Mouse (Mus musculus) granulocyte monocyte progenitor cell, adult 5-6 weeks (primary cell): Measurements from ENCODE around the gene 4930558C23Rik. TPM values are rescaled to one million over a fixed set of nuclear protein-coding genes. Genes with fewer than 3 reads are reported as not detected.
"Not testable (repeated sequence)": the region's sequence is repeated elsewhere in the genome, so short reads cannot be mapped to it uniquely, and the experiment has no call there.

Experiments used
- ATAC-seq: replicated peaks from 2 replicates; pipeline ENCODE4 v1.8.0; 2016; ENCODE audit warnings: mild to moderate bottlenecking, moderate TSS enrichment, inconsistent platforms; ENCODE audit not compliant: poor library complexity, severe bottlenecking
- total RNA-seq, 2 experiments: library from RNA; stranded (forward) in 1 of 2; stranded (reverse) in 1 of 2; fragments of 200-712, 200-1000 nt in 1 of 2; fragments of >200 nt in 1 of 2; fragmentation: Nextera tagmentation in 1 of 2; gene quantifications; 2 replicates each; pipeline ENCODE4 v1.2.3; 2014 to 2017

The 4930558C23Rik gene
- total RNA-seq, 2 experiments from 2014 or later, result not detected

DNA sequence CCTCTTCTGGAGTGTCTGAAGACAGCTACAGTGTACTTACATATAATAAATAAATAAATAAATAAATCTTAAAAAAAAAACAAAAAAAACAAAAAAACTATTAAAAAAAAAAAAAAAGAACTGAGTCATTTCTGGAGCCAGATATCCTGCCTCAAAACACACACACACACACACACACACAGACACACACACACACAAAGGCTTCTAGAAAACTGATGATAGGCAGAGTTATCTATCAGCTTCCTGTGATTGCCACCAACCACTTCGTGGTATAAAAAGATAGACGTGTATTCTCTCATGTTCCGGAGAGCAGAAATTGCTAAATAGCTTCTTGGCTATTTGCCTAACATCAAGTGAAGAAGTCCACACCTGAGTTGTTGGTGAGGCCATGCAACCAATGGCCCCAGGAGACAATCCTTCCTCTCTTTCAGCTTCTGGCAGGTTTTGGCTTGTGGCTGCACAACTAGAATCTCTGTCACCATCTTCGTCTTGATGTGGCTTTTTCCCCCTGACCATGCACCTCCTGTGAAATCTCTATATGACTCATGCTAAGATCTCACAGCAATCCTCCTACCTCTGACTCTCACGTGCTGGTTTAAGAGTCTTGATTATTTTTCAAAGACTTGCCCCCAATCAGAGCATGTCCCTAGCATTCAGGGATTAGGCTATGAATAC is 17.1 kb downstream of the 4930558C23Rik start:
- ATAC-seq, result no peak

DNA sequence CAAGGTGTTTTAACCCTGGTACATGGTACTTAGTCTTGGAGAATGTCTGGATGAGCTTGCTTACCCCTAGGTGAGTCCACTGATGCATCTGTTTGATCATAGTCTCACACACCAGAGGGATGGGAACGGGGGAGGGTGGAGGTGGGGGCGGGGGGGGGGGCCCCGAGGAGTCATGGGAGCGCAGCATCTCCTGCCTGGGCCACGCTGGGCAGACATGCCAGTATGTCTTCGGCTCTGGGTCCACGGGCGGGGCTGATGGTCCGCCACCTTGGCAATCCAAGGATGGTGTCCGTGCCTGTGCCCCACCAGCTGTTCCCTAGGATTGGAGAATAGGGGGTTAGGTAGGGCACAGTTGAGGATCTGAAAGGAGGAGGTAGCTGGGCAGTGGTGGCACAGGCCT is 29.4 kb downstream of the 4930558C23Rik start:
- ATAC-seq, result no peak

DNA sequence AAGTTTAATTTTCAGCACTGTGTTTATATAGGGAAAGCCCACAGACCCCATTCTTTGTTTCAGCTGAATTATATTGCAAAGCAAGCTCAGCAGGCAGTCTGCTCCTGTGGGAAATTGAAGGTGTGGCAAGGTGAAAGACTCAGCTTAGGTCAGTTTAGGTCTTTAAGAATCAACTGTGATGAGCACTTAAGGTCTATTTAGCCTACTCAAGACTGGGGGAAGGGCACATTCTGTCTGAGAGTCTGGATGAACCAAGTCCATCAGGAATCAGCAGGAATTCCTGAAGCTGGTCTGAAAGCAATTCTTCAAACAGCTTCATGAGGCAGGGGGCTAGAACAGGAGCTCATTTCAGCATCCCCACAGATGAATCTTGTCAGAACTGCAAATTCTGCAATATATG is 32.5 kb downstream of the 4930558C23Rik start:
- ATAC-seq, result no peak

DNA sequence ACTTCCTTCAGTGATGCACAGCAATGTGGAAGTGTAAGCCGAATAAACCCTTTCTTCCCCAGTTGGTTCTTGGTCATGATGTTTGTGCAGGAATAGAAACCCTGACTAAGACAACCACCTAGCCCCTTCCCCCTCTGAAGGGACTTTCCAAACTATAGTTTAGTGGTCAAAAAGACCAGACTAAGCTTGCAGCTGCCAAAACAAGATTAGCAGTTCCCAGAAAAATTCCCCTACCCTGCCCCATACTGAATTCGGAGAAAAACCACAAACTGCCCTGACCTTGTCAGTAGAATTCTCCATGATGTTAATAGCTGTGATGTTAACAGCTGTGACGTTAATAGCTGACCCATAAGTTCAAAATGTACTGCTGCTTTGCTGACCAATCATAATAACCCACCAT is 42.4 kb downstream of the 4930558C23Rik start:
- not testable (repeated sequence) for ATAC-seq

DNA sequence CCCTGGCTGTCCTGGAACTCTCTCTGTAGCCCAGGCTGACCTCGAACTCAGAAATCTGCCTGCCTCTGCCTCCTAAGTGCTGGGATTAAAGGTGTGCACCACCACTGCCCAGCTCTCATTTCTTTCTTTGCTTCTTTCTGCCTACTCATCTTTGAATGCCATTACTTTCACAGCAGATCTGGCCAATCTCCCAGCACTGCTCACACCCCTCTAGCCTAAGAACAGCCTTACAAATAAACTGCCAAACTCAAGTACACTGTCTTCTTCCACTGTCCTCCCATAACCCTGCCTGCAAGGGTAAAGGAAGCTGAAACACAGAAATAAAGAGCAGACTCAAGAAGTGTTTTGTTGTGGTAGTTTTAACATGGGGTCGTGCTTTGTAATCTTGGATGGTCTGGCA is 44.9 kb downstream of the 4930558C23Rik start:
- no peak for ATAC-seq

DNA sequence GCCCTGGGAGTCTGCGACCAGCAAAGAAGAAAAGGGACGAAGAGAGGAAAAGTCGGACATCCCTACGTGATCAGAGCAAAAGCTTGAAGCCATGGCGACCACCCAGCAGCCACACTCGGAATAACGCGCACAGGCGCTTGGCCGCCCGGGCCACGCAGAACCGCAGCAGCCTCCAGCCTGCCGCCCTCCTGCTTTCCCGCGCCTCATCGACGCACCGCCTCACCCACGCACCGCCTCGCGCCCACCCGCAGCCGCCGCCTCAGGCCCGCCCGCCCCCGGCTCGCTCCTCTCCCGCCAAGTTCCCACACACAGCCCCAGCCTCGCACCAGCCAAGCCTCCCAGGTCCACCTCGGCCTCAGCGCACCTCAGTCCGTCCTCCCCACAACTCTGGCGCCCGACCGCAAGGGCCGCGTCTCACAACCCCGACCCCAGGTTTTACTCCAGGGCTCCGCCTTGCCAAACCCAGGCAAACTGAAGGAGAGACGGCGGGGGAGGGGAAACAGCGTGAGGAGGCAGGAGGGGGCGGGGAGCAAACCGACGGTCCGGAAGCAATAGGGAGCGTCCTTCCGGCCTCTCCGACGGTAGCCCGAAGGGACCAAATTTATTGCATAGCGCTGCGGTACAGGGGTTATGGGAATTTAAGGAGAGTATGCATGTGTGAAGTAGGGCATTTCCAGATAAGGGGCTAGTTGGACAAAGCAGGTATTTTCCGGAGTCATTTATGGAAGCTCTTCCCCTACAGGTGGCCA is 45.8 kb downstream of the 4930558C23Rik start, which contains the start of gene Setdb1:
TSS of gene Setdb1 (minus strand) at position 502 of the 749 bp plus-strand sequence.
- ATAC-seq, result peak; percentile 99

DNA sequence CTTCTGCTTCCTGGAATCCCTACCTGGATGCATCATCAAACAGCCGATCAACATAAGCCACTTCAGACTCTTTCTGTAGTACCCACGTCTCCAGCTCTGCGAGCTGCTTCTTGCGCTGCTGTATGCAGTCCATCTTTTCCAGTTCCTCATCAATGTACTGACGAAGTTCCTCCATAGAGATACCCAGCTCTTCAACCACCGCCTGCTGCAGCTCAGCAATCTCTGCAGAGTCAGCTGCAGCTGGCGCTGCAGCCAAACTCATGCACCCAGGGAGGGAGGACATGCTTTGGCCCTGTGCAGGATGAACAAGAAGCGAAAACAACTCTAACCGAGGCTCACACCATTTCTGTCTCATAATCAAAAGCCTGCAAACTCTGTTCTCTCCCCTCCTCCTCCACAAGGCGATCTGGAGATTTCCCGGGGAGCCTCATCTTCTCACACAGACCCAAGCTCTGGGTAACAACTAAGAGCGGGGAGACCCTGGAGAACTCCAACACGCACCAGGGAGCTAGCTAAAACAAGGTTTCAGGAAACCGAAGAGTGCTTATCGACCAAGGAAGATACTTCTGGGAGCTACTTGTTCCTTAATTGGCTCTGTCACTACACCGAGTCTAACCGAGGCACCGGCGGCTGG is 46.6 kb downstream of the 4930558C23Rik start:
- ATAC-seq, result peak; percentile 46

DNA sequence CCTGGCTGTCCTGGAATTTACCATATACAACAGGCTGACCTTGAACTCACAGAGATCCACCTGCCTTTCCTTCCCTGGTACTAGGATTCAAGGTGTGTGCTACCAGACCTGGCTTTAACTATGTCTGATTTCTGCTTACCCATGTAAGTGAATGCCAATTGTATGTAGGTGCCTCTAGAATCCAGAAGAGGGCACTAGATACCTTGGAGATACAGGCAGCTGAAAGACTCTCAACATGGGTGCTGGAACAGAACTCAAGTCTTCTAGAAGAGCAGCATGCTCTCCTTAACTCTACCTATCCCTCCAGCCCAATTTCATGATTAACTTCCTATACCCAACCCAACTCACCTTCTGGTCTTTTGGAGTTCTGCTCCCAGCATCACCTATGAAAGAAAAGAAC is 53.1 kb downstream of the 4930558C23Rik start:
- ATAC-seq, result peak; percentile 68

DNA sequence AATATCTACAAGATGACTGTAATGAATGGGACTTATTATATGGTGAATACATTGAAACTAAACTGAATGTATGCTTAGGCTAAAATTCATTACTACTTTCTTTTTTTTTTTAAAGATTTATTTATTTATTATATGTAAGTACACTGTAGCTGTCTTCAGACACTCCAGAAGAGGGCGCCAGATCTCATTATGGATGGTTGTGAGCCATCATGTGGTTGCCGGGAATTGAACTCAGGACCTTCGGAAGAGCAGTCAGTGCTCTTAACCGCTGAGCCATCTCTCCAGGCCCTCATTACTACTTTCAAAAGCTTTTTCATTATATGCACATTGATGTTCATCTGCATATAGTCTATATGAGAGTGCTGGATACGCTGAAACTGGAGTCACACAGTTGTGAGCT is 54.3 kb downstream of the 4930558C23Rik start:
- ATAC-seq, result not testable (repeated sequence)

DNA sequence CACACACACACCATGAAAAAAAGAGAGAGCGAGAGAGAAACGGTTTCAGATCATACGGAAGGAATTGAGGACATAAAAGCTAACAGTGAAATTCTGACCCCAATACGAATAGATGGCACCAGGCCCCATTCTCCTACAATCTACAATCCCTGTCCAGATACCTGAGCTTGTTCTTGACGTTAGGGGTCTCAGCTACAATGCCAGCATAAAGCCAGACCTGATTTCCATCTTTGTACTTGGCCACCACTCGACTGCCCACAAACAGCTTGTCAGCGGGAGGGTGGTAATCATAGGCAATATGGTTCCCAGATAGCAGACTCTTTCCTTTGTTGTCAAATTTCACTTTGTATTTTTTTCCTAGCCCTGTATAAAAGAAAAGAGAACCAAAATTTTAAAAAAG is 56.2 kb downstream of the 4930558C23Rik start:
- no peak for ATAC-seq

DNA sequence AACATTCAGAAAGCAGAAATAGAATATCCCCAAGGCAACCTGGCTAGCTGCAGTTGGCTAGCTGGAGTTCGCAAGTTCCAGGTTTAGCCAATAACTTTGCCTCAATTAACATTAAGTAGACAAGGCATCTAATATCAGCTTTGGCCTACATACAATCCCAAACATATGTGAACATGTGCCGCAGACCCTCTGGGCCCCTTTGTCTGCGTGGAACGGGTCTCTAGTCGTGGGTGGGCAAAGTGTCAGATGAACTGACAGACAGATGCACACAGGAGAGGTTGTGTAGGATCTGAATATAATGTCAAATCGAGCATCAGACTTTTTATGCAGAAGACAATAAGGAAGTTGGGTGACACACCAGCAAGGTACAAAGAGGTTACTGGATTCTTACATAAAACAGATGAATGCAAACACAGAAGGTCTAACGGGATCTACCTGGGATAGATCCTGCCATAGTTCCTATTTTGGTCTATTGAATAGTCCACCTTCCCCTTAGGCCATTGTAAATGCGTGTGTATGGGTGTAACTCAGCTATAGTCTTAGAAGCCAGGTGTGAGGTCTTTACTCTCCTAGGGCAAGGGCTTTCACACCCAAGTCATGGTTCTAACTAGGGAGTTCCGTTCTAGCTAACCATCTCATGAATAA is 59.2 kb downstream of the 4930558C23Rik start:
- ATAC-seq, result not testable (repeated sequence)

DNA sequence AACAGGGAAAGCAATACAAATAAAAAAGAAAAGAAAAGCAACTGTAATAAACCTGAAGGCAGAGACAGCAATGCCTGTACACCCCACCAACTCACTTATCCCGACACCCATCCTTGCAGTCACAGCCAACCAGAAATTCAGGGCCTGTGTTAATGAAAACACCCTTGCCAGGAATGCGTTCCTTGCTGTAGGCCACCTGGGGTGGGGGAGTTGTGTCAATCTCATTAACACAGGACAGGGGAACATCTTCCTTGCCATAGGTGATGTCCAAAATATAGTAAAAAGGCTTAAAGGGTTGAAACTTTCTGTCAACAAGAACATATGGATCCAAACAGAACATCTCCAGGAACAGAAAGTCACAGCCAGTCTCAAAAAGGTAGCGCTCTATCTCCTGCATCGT is 64.4 kb downstream of the 4930558C23Rik start:
- ATAC-seq, result no peak

DNA sequence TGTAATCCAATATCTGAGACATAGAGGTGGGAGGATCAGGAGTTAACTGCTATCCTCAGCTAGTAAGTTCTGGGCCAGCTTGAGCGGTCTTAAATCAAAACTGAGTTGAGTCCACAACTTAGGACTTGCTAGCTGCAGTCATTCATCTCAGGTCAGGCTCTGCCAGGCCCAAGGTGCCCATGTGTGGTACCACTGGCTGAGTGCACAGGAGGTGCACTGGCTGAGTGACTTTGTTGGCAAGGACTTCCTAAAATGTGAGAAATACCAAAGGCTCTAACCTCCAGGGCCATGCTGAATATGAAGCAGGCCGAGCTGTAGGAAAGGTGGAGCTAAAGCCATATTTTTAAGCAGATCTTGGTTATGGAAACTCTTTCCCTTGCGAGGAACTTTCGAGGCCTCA is 65.3 kb downstream of the 4930558C23Rik start:
- ATAC-seq, result no peak

Other genes starting within 250 kb of the 4930558C23Rik start
- not detected in 2 replicates for gene Sema6c, start 242.4 kb downstream of the 4930558C23Rik start, total RNA-seq (2014; fragmentation: Nextera tagmentation)
- not detected in 2 replicates for gene Sema6c, start 242.4 kb downstream of the 4930558C23Rik start, total RNA-seq (2017)
- 36.0 and 54.3 TPM in 2 replicates for gene Gabpb2, start 184.9 kb downstream of the 4930558C23Rik start, total RNA-seq (2014; fragmentation: Nextera tagmentation)
- gene Gabpb2, start 184.9 kb downstream of the 4930558C23Rik start, total RNA-seq (2017), result 39.8 and 43.6 TPM in 2 replicates
- gene Cdc42se1, start 174.1 kb downstream of the 4930558C23Rik start, total RNA-seq (2014; fragmentation: Nextera tagmentation), result 93.6 and 99.1 TPM in 2 replicates
- 43.0 and 61.6 TPM in 2 replicates for gene Cdc42se1, start 174.1 kb downstream of the 4930558C23Rik start, total RNA-seq (2017)
- gene Mllt11, start 170.7 kb downstream of the 4930558C23Rik start, total RNA-seq (2014; fragmentation: Nextera tagmentation), result 3.2 and 6.9 TPM in 2 replicates
- 1.7 and 1.9 TPM in 2 replicates for gene Mllt11, start 170.7 kb downstream of the 4930558C23Rik start, total RNA-seq (2017)
- gene Gm128, start 161.2 kb downstream of the 4930558C23Rik start, total RNA-seq (2014; fragmentation: Nextera tagmentation), result 1.0 TPM in 1 of 2 replicates, not detected in the other
- 0.22 and 1.8 TPM in 2 replicates for gene Gm128, start 161.2 kb downstream of the 4930558C23Rik start, total RNA-seq (2017)
- gene Bnipl, start 151.6 kb downstream of the 4930558C23Rik start, total RNA-seq (2014; fragmentation: Nextera tagmentation), result 0.88 TPM in 1 of 2 replicates, not detected in the other
- not detected in 2 replicates for gene Bnipl, start 151.6 kb downstream of the 4930558C23Rik start, total RNA-seq (2017)
- 26.9 and 56.5 TPM in 2 replicates for gene Mindy1, start 121.5 kb downstream of the 4930558C23Rik start, total RNA-seq (2014; fragmentation: Nextera tagmentation)
- 22.8 and 30.0 TPM in 2 replicates for gene Mindy1, start 121.5 kb downstream of the 4930558C23Rik start, total RNA-seq (2017)
- gene Prune1, start 120.8 kb downstream of the 4930558C23Rik start, total RNA-seq (2014; fragmentation: Nextera tagmentation), result 17.8 and 25.4 TPM in 2 replicates
- gene Prune1, start 120.8 kb downstream of the 4930558C23Rik start, total RNA-seq (2017), result 9.3 and 11.3 TPM in 2 replicates
- gene Anxa9, start 95.7 kb downstream of the 4930558C23Rik start, total RNA-seq (2014; fragmentation: Nextera tagmentation), result 15.5 and 18.0 TPM in 2 replicates
- gene Anxa9, start 95.7 kb downstream of the 4930558C23Rik start, total RNA-seq (2017), result 5.0 and 5.4 TPM in 2 replicates
- 193 and 213 TPM in 2 replicates for gene Cers2, start 88.0 kb downstream of the 4930558C23Rik start, total RNA-seq (2014; fragmentation: Nextera tagmentation)
- 87.8 and 88.6 TPM in 2 replicates for gene Cers2, start 88.0 kb downstream of the 4930558C23Rik start, total RNA-seq (2017)
- gene Setdb1, start 45.6 kb downstream of the 4930558C23Rik start, total RNA-seq (2014; fragmentation: Nextera tagmentation), result 40.6 and 43.4 TPM in 2 replicates
- 28.9 and 32.8 TPM in 2 replicates for gene Setdb1, start 45.6 kb downstream of the 4930558C23Rik start, total RNA-seq (2017)
- 31.4 and 34.3 TPM in 2 replicates for gene Arnt, start 31.5 kb upstream of the 4930558C23Rik start, total RNA-seq (2014; fragmentation: Nextera tagmentation)
- 14.7 and 17.1 TPM in 2 replicates for gene Arnt, start 31.5 kb upstream of the 4930558C23Rik start, total RNA-seq (2017)
- gene Ctsk, start 96.4 kb upstream of the 4930558C23Rik start, total RNA-seq (2014; fragmentation: Nextera tagmentation), result not detected in 2 replicates
- gene Ctsk, start 96.4 kb upstream of the 4930558C23Rik start, total RNA-seq (2017), result not detected in 2 replicates
- gene Ctss, start 123.9 kb upstream of the 4930558C23Rik start, total RNA-seq (2014; fragmentation: Nextera tagmentation), result 26.1 and 42.2 TPM in 2 replicates
- 74.5 and 94.5 TPM in 2 replicates for gene Ctss, start 123.9 kb upstream of the 4930558C23Rik start, total RNA-seq (2017)
- not detected in 2 replicates for gene Hormad1, start 156.8 kb upstream of the 4930558C23Rik start, total RNA-seq (2014; fragmentation: Nextera tagmentation)
- gene Hormad1, start 156.8 kb upstream of the 4930558C23Rik start, total RNA-seq (2017), result not detected in 2 replicates
- gene Golph3l, start 186.1 kb upstream of the 4930558C23Rik start, total RNA-seq (2014; fragmentation: Nextera tagmentation), result 32.6 and 41.0 TPM in 2 replicates
- 48.4 and 54.8 TPM in 2 replicates for gene Golph3l, start 186.1 kb upstream of the 4930558C23Rik start, total RNA-seq (2017)
- 44.2 and 44.3 TPM in 2 replicates for gene Ensa, start 222.2 kb upstream of the 4930558C23Rik start, total RNA-seq (2014; fragmentation: Nextera tagmentation)
- 47.7 and 63.0 TPM in 2 replicates for gene Ensa, start 222.2 kb upstream of the 4930558C23Rik start, total RNA-seq (2017)